Mouse (Mus musculus): ENCODE data around the gene Gm49373.

The Gm49373 gene

DNA sequence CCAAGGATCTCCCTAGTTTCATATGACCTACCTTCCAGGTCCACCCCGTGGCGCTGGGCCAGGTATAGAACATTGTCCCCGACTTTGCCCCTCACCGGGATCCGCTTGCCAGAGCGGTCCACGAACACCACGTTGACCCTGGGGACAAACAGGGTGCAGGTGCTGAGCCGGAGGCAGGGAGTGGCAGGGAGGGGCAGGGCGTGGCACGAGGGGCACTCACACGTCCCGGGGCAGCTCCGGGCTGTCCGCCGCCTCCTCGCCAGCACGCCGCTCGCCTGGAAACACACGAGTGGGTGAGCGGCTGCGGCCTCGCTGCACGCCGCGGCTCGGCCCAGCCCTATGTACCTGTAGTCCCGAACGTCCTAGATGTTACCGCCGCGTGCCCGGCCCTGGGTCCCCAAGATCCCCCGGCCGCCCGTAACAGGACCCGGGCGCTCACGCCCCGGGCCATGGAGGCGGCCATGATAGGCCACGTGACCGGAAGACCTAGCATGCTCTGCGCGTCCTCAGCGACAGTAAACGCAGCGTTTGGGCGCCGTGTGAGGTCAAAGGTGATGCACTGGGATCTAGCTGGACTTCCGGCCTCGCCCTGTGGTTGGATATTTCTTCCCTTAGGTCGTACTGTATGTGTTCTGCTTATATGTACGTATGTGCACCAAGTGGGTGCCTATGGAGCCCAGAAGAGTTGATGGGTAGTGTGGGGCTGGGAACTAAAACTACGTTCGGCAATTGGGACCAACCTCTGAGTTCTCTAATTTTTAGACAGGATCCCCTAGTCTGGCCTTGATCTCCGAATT is at the start of gene Gm49373, which contains the start of gene Fdx1l:
Gm49373 (minus strand) TSS at position 53 of the 797 bp plus-strand sequence.
Fdx1l (minus strand) TSS at position 571 of the 797 bp plus-strand sequence.
- ATAC-seq (ENCODE audit: low TSS enrichment): peak; percentile 84

DNA sequence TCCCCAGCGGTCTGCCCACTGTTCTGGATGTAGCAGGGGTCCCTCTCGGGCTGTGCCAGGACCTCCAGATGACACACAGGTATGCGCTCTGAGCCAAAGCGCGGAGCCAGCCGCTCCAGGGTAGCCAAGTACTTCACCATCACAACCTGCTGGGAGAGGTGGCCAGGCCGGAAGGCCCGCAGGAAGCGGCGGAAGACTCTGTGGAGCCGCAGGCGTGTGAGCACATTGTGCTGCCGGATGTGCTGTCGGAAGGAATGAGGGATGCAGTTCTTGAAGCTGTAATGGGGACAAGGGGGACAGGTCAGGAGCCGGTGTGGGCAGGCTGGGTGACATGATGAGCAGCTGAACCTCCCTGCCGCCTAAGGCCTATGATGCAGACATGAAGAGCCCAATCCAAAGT is 48.6 kb upstream of the Gm49373 start:
- ATAC-seq (ENCODE audit: low TSS enrichment): no peak

DNA sequence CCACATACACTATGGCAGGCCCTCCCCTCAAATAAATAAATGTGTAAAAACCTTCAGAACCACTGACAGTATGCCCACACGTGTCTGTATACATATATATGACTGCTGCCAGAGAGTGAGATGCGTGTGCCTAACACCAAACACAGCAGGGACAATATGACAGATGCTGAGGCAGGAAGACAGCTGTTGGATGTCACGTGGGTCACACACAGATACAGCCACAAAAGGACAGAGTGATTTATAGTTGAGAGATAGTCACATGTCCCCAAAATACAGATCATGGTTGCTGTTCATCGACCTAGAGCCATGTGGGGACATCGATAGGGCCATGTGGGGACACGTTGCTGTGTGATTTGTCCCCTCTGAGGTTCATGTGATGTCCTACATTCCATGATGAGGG is 44.2 kb upstream of the Gm49373 start:
- no peak for ATAC-seq (ENCODE audit: low TSS enrichment)

DNA sequence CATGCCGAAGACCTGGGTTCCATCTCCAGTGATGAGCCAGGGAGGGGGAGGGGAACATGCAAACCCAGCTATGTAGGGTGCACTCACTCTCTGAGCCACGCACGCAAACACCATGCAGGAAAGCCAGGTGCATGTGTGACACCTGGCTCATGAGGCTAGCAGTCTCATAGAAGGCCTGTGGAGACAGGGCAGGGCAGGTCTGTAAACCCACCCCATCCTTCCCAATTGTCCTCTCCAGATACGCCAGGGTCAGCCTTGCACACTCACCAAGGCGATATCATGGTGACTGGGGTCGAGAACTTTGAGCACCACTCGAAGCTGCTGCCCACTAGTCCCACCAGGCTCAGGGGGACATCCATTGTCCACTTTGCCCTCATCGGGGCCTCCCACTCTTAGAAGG is 42.2 kb upstream of the Gm49373 start:
- ATAC-seq (ENCODE audit: low TSS enrichment): no peak

DNA sequence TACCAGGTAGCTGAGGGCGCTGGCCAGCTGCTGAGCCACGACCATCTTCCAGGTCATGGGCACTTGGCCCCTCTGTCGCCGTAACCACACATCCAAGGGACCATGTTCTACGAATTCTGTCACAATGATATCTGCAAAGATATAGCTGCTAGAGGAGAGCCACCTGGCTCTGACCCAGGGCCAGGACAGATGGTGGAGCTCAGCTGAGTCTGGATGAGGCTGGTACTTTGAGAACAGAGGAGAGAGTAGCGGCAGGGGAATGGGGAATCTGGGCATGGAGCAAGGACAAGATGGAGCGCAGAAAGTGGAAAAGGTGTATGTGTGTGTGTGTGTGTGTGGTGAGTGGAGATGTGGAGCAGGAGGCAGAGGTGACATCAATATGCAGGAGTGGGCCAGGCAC is 41.3 kb upstream of the Gm49373 start:
- ATAC-seq (ENCODE audit: low TSS enrichment): no peak

DNA sequence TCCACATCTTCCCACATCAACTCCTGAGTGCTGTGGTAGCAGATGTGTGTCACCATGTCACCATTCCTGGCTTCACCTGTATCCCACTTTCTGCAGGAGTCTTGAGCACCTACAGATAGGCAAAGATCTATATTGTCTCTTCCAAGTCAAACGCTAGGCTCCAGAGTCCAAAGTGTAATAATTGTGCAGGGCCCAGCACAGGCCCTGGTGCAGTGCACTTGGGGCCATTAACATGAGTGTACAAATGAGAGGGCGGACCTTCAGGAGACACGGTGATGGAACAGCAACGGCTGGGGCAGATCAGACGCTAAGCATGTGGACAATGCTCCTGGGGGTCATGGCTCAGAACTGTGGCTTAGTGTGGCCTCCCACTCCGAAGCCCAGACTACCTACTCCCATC is 40.9 kb upstream of the Gm49373 start:
- no peak for ATAC-seq (ENCODE audit: low TSS enrichment)

DNA sequence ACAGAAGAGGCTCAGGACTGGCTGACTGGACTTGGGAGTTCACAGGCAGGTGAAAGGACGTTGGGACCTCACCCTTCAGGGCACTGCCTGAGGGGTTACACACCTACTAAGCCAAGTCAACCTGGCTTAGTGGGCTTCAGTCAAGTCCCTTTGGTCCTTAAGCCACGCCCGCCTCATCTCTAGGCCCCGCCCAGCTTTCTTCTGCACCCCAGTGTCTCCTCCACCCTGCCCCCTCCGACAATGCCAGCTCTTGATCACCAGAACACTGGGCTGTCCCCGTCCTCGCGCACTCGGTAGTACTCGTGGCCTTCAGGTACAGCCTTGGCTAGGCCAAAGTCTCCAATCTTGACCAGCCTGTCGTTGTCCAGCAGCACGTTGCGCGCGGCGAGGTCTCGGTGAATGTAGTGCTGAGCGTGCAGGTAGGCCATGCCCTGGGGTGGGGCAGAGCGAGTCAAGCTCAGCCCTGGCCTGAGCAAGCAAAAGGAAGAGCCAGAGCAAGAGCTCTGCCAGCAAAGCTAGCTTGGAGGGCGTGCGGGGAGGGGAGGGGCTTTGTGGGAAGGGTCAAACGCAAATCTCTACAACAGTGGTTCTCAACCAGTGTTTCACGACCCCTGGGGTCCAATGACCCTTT is 34.8 kb upstream of the Gm49373 start:
- no peak for ATAC-seq (ENCODE audit: low TSS enrichment)

DNA sequence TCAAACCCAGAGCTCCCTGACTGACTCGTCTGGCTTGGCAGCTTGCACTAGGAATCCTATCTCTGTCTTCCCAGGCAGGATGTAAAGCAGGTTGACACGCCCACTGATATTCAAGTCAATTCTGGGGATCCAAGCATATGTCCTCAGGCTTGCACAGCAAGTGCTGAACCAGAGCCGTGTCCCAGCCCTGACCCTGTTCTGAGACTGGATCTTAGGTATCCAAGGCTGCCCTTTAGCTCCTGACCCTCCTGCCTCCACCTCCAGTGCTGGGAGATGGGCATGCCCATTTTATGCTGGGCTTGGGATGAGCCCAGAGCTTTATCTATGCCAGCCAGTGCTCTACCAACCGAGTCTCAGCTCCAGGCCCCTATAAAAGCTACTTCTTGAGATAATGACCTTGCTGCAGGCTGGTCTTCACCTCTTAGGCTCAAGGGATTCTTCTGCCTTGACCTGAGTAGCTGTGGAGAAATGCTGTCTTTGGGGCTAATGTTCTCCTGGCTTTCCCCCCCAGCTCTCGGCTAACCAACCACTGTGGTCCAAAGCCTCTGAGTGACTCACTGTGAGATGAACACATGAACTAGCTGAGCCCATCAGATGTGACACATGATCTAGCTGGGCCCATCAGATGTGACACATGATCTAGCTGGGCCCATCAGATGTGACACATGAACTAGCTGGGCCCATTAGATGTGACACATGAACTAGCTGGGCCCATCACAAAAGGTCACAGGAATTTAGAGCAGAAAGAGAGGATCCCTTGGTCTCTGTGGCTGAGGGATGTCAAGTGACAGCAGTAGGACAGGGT is 33.1 kb upstream of the Gm49373 start:
- ATAC-seq (ENCODE audit: low TSS enrichment): peak; percentile 84

DNA sequence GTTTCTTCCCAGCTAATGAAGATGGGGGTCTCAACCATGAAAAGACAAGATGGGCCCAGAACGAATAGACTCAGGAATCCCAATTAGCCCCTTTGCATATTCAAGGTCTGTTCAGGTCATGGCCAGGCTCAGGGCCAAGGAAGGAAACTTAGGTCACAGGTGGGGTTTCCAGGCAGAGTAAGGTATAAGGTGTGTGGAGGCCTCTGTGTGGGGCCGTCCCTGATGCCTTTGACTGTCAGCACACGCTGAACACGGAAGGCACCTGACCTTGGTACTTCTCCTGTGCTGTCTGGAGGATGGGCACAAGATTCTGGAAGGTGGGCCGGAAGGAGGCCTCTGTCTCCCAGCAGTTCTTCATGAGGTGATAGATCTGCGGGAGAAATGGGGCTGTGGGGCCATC is 31.9 kb upstream of the Gm49373 start:
- ATAC-seq (ENCODE audit: low TSS enrichment): no peak

DNA sequence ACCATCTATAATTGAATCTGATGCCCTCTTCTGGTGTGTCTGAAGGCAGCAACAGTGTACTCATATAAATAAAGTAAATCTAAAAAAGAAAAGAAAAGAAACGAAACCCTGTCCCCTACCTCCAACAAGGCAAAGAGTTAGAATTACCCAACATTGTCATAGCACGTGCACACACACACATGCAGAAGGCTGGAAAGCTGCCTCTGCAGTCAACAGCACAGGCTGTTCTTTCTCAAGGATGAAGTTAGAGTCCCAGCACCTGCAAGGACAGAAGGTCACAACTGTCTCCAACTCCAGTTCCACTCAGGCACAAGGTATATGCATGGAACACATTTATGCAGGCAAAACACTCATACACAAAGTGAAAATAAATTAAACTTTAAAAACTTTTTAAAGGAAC is 29.2 kb upstream of the Gm49373 start:
- ATAC-seq (ENCODE audit: low TSS enrichment): no peak

DNA sequence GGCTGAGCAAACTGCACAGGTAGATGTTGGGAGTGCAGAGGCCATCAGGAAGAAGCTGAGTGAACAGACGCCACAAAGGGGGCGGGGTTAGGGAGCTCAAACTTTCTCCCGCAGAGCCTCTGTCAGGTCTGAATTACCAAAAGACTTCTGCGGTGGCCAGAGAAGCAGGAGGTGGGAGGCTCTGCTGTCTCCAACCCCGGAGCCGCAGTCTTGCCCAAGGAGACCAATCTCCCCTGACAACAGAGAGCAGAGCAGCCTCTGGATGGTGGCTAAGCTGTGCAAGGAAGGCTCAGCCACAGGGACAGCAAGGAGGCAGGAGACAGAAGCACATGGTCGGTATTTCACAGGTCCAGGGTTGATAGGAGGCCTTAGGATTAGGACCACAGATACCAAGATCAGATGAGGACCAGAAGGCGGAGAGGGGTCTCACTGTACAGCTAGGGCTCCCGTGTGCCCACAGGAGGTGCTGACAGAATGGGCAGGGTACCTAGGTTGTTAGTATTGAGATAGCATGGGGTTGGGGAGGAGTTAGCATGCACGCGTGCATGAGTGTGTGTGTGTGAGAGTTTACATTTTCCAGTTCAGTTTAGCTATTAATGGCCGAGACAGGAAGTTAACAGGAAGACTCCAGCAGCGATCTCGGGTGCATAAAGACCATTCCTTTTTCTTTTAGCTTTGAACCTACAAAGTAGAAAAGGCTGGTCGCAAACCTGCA is 27.7 kb upstream of the Gm49373 start:
- no peak for ATAC-seq (ENCODE audit: low TSS enrichment)

DNA sequence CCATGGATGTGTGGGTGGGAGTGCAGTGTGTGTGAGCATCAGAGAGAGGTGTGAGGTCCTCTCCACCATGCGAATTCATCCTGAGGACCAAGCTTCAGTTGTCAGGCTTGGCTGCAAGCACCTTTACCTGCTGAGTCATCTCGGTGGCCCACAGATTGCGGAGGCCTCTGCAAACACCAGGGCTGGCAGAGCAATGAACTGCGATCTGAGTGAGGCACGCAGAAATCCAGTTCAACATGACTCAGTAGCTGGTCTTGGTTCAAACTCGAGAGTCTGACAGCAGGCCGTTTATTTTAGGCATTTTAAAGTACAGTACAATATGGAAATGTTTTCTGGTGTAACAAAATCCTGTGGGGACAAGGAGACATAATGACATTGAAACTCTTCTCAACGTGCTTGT is 24.9 kb upstream of the Gm49373 start:
- peak; percentile 88 for ATAC-seq (ENCODE audit: low TSS enrichment)

DNA sequence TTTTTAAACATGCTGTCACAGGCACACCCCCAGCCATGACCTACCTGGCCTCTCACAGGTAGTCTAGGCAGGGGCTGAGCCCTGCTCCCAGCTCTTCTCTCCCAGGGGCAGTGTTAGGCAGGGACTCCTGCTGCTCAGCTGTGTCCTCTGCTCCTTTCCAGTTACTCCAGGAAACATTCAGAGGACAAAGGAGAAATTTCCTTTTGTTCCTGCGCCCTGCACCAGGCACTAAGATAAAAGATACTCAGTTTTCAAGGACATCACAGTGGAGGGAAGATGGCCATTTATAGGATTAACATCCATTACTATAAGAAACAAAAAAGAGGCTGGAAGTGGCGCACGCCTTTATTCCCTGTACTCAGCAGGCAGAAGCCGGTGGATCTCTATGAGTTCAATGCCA is 23.1 kb upstream of the Gm49373 start:
- no peak for ATAC-seq (ENCODE audit: low TSS enrichment)

DNA sequence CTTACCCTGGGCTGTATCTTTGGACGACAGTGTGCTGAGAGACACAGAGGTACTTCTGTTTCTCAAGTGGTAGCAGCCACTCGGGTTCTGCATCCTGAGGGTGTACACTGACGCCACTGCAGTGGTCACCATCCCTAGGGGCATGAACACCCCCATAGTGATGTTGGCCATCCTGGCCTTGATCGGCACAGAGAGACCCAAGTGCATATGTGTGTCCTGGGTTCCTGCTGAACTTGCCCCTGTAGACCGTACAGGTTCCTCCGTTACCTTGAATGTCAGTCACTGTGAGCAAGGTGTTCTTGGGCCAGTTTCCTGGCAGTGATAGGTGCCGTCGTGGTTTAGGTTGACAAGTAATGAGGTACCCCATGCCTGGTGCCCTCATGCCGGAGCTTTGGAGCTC is 20.5 kb upstream of the Gm49373 start:
- ATAC-seq (ENCODE audit: low TSS enrichment): no peak

DNA sequence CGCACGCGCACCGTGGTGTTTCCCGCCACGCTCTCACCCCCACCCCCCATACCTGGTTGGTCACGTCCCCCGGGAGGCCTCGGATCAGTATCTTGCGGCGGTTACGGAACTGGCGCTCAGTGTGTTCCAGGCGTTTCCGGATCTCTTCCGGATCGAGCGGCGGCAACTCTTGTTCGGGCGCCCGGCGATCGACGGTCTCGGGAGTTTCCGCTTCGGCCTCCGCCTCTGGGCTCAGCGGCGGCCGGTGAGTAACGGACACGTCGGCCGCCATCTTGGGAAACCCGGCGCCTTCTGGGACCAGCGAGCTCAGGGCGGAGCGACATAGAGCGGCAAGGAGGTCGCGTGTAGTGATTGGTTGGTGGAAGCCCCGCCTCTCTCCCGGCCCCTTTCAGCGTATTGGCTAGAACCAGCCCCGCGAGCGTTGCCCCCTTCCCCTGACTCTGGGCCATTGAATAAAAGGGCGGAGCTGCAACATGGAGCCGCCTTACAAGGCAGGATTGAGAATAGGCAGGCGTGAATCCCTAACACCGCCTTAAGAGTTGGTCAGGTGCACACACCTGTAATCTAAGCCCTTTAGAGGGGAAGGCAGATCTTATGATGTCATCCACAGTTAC is 18.9 kb upstream of the Gm49373 start, which contains the start of the genes Gm38431 and Raver1:
Gm38431 (minus strand) TSS at position 291 of the 614 bp plus-strand sequence.
Raver1 (minus strand) TSS at position 302 of the 614 bp plus-strand sequence.
- peak; percentile 95 for ATAC-seq (ENCODE audit: low TSS enrichment)

DNA sequence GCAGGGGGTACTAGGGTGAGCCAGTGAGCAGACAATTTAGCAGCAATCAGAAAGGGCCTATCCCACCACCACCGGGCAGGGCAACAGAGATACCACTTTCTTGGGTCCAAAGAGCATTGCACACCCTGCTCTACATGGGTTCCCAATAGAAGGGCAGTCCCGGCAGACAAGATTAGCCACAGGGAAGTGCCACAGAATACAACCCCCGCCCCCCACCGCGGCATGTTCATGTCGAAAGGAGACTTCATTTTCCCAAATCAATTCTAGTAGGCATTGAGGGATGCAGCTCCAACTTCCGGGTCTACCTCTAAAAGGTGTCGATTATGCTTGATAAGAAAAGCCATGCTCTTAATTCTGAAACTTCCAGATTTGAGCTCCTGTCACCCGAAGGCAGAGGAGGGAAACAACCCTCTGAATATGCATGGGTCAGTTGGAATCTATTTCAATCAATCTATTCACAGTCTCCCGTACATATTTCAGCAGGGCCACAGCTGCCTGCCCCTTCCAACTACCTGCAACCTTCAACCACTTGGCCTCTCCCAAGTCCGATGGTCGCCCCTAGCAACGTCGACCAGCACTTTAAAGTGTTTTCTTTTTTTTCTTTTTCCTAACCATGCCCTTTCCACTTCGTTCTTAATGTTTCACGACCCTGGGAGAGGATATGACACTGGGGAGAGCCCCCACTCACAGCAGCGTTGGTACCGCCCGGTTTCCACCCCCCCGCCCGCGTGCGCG is 18.2 kb upstream of the Gm49373 start:
- ATAC-seq (ENCODE audit: low TSS enrichment): peak; percentile 3; the same call in 1 of the 2 replicates

DNA sequence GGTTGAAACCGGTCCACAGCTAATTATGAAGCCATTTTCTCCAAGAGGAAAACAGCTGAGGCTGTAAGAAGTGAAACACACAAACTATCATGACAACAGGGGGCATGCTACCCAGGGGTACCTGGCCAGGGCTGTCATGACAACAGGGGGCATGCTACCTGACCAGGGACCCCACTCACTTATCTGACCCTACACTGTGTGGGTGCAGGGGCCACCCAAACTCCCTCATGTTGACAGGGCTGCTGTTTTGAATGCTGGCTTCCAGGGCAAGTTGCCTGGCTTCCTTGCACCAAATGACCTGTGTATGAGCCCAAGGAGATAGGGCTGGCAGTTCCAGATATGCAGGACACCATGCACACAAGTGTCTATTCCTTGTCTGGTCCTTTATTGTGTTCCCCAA is 17.6 kb upstream of the Gm49373 start:
- ATAC-seq (ENCODE audit: low TSS enrichment): no peak

DNA sequence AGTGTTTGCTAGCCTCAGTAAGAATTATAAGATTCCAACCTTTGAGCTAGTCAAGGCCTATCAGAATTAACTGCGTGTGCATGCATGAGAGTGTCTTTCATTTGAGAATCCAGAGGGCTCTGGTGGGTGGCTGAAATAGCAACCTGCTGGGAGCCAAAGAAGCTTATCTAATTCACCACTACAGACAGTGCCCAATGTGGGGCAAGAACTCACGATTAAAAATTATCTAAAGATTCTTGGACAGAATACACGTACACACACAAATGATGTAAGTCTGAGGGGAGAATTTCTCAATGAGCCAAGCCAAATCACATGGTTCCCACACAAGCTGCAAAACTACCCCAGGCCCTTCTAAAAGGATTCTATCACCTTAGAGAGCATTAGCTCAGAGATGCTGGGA is 10.4 kb upstream of the Gm49373 start:
- ATAC-seq (ENCODE audit: low TSS enrichment): no peak

DNA sequence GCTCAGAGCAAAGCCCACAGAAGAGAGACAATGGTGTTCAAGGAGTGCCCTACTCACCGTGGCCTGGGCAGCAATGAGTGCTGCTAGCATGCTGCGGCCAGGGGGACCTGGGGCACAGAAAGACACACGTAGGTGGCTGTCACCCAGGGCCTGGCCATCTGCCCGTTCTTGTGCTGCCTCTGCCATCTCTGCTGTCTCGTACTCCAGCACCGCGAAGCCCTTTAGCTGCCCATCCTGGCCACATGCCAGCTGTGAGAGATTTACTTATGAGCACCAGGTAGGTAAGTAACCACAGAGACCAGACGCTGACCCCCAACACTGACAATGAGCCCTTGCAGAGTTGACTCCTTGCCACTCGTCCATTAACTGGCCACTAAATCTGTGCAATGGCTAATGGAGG is 8.2 kb upstream of the Gm49373 start:
- no peak for ATAC-seq (ENCODE audit: low TSS enrichment)

DNA sequence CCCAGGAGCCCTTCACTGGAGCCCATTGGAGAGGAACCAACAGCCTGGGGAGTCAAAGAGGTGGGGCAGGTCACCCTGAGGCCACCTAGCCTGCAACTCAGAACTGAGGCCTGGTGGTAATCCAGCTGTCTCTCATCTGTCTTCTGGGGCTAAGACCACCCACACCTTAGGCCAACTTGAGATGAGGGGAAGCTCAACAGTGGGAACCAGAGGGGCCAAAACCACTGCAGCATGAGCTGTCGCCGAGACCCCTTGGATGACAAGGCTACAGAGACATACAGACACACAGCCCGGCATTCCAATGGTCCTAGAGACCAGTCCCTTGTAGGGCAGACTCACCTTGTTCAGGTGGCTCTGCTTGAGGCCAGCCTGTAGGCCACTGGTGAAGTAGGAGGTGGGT is 2.7 kb upstream of the Gm49373 start:
- ATAC-seq (ENCODE audit: low TSS enrichment): no peak

DNA sequence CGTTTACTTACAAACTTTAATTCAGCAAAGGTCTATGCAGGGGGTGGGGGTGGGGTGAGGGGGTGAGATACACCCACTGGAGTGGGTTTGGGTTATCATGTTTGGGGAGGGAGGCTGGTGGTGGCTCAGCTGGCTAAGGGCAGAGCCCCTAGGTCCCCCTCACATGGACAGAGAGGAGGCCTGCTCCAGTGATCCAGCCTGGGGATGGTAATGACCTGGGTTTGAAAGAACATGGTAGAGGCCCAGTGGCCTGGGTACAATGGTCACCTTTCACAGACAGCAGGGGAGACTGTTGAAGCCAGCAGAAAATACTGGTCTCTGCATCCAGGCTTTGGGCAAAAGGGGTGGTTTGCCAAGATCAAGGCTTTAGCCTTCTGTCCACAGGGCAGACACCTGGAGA is 1.3 kb upstream of the Gm49373 start:
- ATAC-seq (ENCODE audit: low TSS enrichment): no peak
